In genomic region chr13:52310954-52311353, GRCm38 (mm10) we compare ENCODE assay signal across 25 mouse cellular contexts.
"Had no signal": no experiment of that assay in that cellular context is flagged by ENCODE, and none has a peak within 500 bp of the region (broad histone marks: within the 10 kb centered on the region; RNA-seq: fewer than 3 reads in every experiment).

No protein-coding gene starts in this region.

- H3K9me3 ChIP-seq: heart, embryonic 13.5 days; heart, embryonic 15.5 days; hindbrain, embryonic 13.5 days; hindbrain, embryonic 15.5 days; kidney, embryonic 15.5 days; limb, embryonic 13.5 days; limb, embryonic 15.5 days; liver, embryonic 12.5 days had no signal

- H3K27me3 ChIP-seq: heart, embryonic 13.5 days; heart, embryonic 15.5 days; hindbrain, embryonic 13.5 days; hindbrain, embryonic 15.5 days; kidney, embryonic 15.5 days; limb, embryonic 13.5 days; limb, embryonic 15.5 days; liver, embryonic 12.5 days had no signal

- DNase-seq: gastrocnemius, postnatal 14 days; gastrocnemius, postnatal 36 days; heart, adult 11 months; heart, adult 2 months; heart, postnatal 14 days; heart, postnatal 36 days; kidney, adult 11 months; kidney, adult 2 months; kidney, adult 9 months; kidney, postnatal 14 days; kidney, postnatal 36 days; layer of hippocampus, postnatal 36 days had no signal

- H3K4me3 ChIP-seq: heart, adult 2 months; heart, embryonic 13.5 days; heart, embryonic 15.5 days; hindbrain, embryonic 13.5 days; hindbrain, embryonic 15.5 days; kidney, embryonic 15.5 days; limb, embryonic 13.5 days; limb, embryonic 15.5 days; liver, embryonic 12.5 days had no signal

- H3K36me3 ChIP-seq: heart, embryonic 13.5 days; heart, embryonic 15.5 days; hindbrain, embryonic 13.5 days; hindbrain, embryonic 15.5 days; kidney, embryonic 15.5 days; limb, embryonic 13.5 days; limb, embryonic 15.5 days; liver, embryonic 12.5 days had no signal

- H3K4me1 ChIP-seq: hindbrain, embryonic 15.5 days; kidney, embryonic 15.5 days; limb, embryonic 13.5 days; limb, embryonic 15.5 days; liver, embryonic 12.5 days had no signal

- ATAC-seq: hindbrain, postnatal 0 days; intestine, embryonic 16.5 days; liver, embryonic 12.5 days had no signal

- H3K27ac ChIP-seq: heart, adult 2 months; heart, embryonic 13.5 days; heart, embryonic 15.5 days; hindbrain, embryonic 13.5 days; hindbrain, embryonic 15.5 days; hindbrain, postnatal 0 days; kidney, embryonic 15.5 days; kidney, postnatal 0 days; limb, embryonic 13.5 days; limb, embryonic 15.5 days; liver, embryonic 12.5 days; liver, embryonic 14.5 days had no signal

- H3K9ac ChIP-seq: heart, embryonic 13.5 days; heart, embryonic 15.5 days; hindbrain, embryonic 13.5 days; hindbrain, embryonic 15.5 days; kidney, embryonic 15.5 days; limb, embryonic 13.5 days; limb, embryonic 15.5 days; liver, embryonic 12.5 days; liver, embryonic 14.5 days had no signal

- H3K4me2 ChIP-seq: heart, embryonic 11.5 days; heart, embryonic 13.5 days; heart, embryonic 15.5 days; hindbrain, embryonic 13.5 days; hindbrain, embryonic 15.5 days; kidney, embryonic 15.5 days; limb, embryonic 13.5 days; limb, embryonic 15.5 days; liver, embryonic 12.5 days had no signal
